Mouse (Mus musculus): ENCODE measurements at regions not wholly inside any gene's neighbourhood (a gene's known extent, or its start where the extent isn't known, plus 50 kb on each side); places are given as distances from the start of the nearest gene placed in this dataset.

DNA sequence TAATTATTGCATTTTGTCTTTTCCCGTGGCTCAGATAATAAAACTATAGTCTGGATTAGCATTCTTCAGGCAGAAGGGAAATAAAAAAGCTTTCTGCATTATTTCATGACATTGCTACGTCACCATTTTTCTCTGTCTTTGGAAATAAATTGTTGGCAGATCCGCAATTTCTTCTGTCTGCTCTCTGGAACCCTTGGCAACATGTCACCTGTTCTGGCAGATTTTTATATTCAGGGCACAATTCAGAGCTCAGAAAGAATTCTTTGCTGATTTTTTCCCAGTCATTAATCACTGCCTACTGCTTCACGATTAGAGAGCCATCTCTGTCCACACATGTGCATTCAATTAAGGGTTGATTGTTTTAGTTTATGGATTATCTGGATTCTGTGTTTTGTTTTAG is 460.5 kb downstream of the Cdh8 start:
- no peak overlapping the region for H3K4me3 ChIP-seq (ENCODE audit: low read length)
- no peaks in the 10 kb centered on the region for H3K9me3 ChIP-seq (ENCODE audit: control insufficient read depth, low read length)
- H3K4me2 ChIP-seq (ENCODE audit: low read length) = no peak overlapping the region
- ATAC-seq = no peak
- WGBS = 36% methylated on average over 4 of the region's 4 CpGs
- no peaks in the 10 kb centered on the region for H3K36me3 ChIP-seq (ENCODE audit: control insufficient read depth, insufficient read depth, low read length)
- H3K27ac ChIP-seq (ENCODE audit: low read depth, low read length) = no peak overlapping the region
- no peaks in the 10 kb centered on the region for H3K4me1 ChIP-seq (ENCODE audit: control insufficient read depth, insufficient read depth, low read depth, low read length)
- no peaks in the 10 kb centered on the region for H3K27me3 ChIP-seq (replicated peaks; ENCODE audit: control insufficient read depth, insufficient read depth, low read length)
- no peak overlapping the region for H3K9ac ChIP-seq (ENCODE audit: low read depth, low read length)

DNA sequence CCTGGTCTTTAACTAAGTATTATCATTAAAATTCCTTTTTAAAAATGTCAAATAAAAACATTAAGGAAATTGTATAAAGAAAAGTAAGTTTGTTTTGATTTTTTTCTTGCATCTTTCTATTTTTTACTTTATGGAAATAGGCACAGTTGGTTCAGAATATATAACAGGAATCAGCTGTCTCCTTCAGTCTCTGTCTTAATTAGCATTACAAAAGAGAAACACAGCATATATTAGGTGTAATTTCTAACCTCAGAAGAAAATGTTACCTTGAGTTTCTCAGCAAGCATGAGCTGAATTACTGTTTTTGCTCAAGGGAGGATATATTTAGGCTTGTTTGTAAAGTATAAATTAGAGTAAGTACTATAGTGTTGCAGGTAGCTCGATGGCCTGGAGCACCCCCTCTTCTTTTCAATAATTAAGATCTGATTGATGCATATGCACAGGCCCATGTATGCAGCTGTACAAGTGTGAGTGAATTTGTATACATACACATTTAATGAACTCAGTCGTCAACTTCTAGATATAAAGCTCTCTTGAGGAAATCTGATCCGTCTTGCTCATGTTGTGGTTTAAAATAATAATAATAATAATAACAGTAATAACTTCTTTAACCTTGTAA is 503.0 kb downstream of the Cdh8 start:
- H3K27ac ChIP-seq (ENCODE audit: low read depth, low read length) = no peak overlapping the region
- WGBS = 57% methylated on average over 3 of the region's 3 CpGs

DNA sequence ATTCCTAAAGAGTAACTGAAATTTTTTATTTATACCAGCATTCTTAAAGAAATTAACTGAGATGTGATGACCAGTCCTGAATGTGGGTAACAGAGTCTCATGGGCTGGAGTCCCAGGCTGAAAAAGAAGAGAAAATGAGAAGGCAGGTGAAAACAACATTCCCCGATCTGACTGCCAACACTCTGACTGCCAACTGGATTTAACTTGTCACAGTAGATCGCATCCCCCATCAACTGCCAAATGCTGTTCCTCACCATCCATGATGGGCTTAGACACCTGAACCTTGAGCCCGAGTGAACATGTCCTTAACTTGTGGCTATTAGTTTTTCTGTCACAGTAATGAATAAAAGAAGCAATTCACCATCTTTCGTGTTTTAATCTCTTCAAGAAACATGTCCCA is 522.9 kb downstream of the Cdh8 start:
- Histone ChIP-seq H3K36me3 (ENCODE audit: control insufficient read depth, insufficient read depth, low read length) (no peaks in the 10 kb centered on the region), H3K27ac (ENCODE audit: low read depth, low read length) (no peak overlapping the region), H3K4me3 (ENCODE audit: low read length) (no peak overlapping the region), H3K9me3 (ENCODE audit: control insufficient read depth, low read length) (no peaks in the 10 kb centered on the region), H3K4me1 (ENCODE audit: control insufficient read depth, insufficient read depth, low read depth, low read length) (no peaks in the 10 kb centered on the region), H3K4me2 (ENCODE audit: low read length) (no peak overlapping the region), H3K9ac (ENCODE audit: low read depth, low read length) (no peak overlapping the region), H3K27me3 (replicated peaks; ENCODE audit: control insufficient read depth, insufficient read depth, low read length) (no peaks in the 10 kb centered on the region)
- ATAC-seq = no peak
- 85% methylated on average over 4 of the region's 4 CpGs for WGBS

More for the DNA sequence above, 503.0 kb downstream of the Cdh8 start:
- H3K9me3 ChIP-seq (ENCODE audit: control insufficient read depth, low read length) = no peaks in the 10 kb centered on the region
- no peaks in the 10 kb centered on the region for H3K36me3 ChIP-seq (ENCODE audit: control insufficient read depth, insufficient read depth, low read length)
- H3K4me2 ChIP-seq (ENCODE audit: low read length) = no peak overlapping the region
- no peak overlapping the region for H3K9ac ChIP-seq (ENCODE audit: low read depth, low read length)
- no peaks in the 10 kb centered on the region for H3K4me1 ChIP-seq (ENCODE audit: control insufficient read depth, insufficient read depth, low read depth, low read length)
- H3K4me3 ChIP-seq (ENCODE audit: low read length) = no peak overlapping the region
- H3K27me3 ChIP-seq (replicated peaks; ENCODE audit: control insufficient read depth, insufficient read depth, low read length) = no peaks in the 10 kb centered on the region
- no peak for ATAC-seq

DNA sequence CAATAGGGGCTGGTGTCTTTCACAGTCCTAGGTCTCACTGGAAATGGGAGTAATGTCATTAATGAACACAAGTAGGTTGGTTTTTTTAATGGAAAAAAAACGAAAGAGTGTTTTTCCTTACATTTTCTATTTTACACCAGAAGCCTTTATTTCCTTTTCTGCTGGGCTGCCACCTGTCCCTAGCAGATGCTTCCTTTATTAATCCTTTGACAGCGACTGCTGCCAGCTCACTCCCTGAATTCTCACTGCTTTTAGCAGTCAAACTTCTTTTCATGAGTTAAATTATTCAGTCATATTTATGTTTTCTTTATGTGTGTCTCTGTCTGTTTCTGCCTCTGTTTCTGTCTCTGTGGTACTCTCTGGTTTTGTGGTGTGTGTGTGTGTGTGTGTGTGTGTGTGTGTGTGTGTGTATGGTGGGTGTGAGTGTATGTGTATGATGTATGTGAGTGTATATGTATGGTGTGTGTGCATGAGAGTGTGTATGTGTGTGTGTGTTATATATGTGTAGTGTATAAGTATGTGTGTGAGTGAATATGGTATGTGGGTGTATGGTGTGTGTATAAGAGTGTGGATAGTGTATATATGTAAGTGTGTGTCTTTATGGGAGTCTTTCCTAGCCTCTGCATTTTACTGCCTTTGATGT is 554.5 kb downstream of the Cdh8 start:
- H3K36me3 ChIP-seq (ENCODE audit: control insufficient read depth, insufficient read depth, low read length) = no peaks in the 10 kb centered on the region
- no peaks in the 10 kb centered on the region for H3K27me3 ChIP-seq (replicated peaks; ENCODE audit: control insufficient read depth, insufficient read depth, low read length)
- no peak overlapping the region for H3K4me3 ChIP-seq (ENCODE audit: low read length)
- no peaks in the 10 kb centered on the region; the same call in 1 of the 2 replicates for H3K9me3 ChIP-seq (ENCODE audit: control insufficient read depth, low read length)
- ATAC-seq = peak; percentile 37; the same call in 1 of the 2 replicates
- no peak overlapping the region for H3K27ac ChIP-seq (ENCODE audit: low read depth, low read length)
- WGBS = 54% methylated on average over 2 of the region's 2 CpGs
- no peak overlapping the region for H3K9ac ChIP-seq (ENCODE audit: low read depth, low read length)
- no peak overlapping the region for H3K4me2 ChIP-seq (ENCODE audit: low read length)
- no peaks in the 10 kb centered on the region for H3K4me1 ChIP-seq (ENCODE audit: control insufficient read depth, insufficient read depth, low read depth, low read length)

DNA sequence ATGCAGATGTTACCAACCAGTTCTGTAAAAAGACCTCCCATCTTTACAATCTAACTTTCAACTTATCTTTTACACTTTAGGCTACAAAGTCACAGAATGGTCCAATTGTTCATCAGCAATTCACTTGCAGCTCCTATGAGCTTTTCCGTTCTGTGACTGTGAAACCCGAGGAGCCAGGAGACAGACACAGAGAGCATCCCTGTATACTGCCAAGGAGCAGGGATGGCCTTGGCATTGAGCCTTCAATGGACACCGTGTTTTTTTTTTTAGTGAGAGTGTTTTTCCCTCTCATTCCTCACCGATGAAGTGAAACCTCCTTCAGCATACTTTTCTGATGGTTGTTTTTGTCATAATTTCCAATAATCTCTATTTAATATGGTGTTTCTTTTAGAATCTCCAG is 555.1 kb downstream of the Cdh8 start:
- 54% methylated on average over 4 of the region's 4 CpGs for WGBS
- no peaks in the 10 kb centered on the region; the same call in 1 of the 2 replicates for H3K9me3 ChIP-seq (ENCODE audit: control insufficient read depth, low read length)
- no peaks in the 10 kb centered on the region for H3K4me1 ChIP-seq (ENCODE audit: control insufficient read depth, insufficient read depth, low read depth, low read length)
- no peak overlapping the region for H3K4me3 ChIP-seq (ENCODE audit: low read length)
- no peak overlapping the region for H3K9ac ChIP-seq (ENCODE audit: low read depth, low read length)
- ATAC-seq = peak; percentile 63
- H3K27me3 ChIP-seq (replicated peaks; ENCODE audit: control insufficient read depth, insufficient read depth, low read length) = no peaks in the 10 kb centered on the region
- H3K27ac ChIP-seq (ENCODE audit: low read depth, low read length) = no peak overlapping the region
- H3K4me2 ChIP-seq (ENCODE audit: low read length) = no peak overlapping the region
- no peaks in the 10 kb centered on the region for H3K36me3 ChIP-seq (ENCODE audit: control insufficient read depth, insufficient read depth, low read length)

DNA sequence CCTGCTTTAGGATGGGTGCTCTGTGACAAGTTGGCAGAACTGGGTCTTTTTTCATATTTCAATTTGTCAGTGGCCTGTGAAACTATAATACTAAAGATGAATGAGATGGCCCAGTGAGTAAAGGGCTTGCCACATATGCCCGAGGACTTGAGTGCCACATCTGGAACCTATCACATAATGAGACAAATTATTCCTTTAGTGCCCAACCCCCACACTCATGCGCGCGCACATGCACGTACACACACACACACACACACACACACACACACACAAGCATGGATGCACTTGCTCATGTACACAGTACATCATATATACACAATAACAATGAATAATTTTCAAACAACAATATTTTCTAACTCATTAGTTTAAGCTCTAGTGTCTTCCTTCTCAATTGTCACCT is 555.9 kb downstream of the Cdh8 start:
- Histone ChIP-seq H3K36me3 (ENCODE audit: control insufficient read depth, insufficient read depth, low read length) (no peaks in the 10 kb centered on the region), H3K4me1 (ENCODE audit: control insufficient read depth, insufficient read depth, low read depth, low read length) (no peaks in the 10 kb centered on the region), H3K27ac (ENCODE audit: low read depth, low read length) (no peak overlapping the region), H3K9ac (ENCODE audit: low read depth, low read length) (no peak overlapping the region), H3K4me2 (ENCODE audit: low read length) (no peak overlapping the region), H3K4me3 (ENCODE audit: low read length) (no peak overlapping the region), H3K27me3 (replicated peaks; ENCODE audit: control insufficient read depth, insufficient read depth, low read length) (no peaks in the 10 kb centered on the region), H3K9me3 (ENCODE audit: control insufficient read depth, low read length) (no peaks in the 10 kb centered on the region; the same call in 1 of the 2 replicates)
- 82% methylated on average over 5 of the region's 5 CpGs for WGBS
- ATAC-seq = no peak

DNA sequence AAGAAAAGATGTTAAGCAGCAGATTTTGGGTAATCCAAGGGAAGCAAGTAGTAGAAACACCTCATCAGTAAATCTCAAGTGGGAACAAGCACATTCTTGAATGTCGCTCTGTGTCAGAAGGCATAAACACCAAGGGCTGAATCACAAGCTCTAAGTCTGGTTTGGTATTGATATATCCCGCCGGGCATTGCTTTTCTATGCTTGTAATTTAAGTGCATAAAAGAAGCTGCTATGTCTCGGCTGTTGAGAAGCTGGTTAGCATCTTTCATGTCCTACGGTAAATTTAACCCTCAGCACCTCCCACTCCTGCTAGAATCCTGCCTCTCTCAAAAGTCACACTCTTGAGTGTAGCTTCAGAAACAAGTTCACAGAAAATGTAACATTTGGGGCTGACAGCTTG is 586.8 kb downstream of the Cdh8 start:
- ATAC-seq = no peak
- 76% methylated on average over 5 of the region's 5 CpGs for WGBS
- Histone ChIP-seq H3K27me3 (replicated peaks; ENCODE audit: control insufficient read depth, insufficient read depth, low read length) (no peaks in the 10 kb centered on the region), H3K9ac (ENCODE audit: low read depth, low read length) (no peak overlapping the region), H3K9me3 (ENCODE audit: control insufficient read depth, low read length) (no peaks in the 10 kb centered on the region), H3K4me3 (ENCODE audit: low read length) (no peak overlapping the region), H3K36me3 (ENCODE audit: control insufficient read depth, insufficient read depth, low read length) (no peaks in the 10 kb centered on the region), H3K4me2 (ENCODE audit: low read length) (no peak overlapping the region), H3K4me1 (ENCODE audit: control insufficient read depth, insufficient read depth, low read depth, low read length) (no peaks in the 10 kb centered on the region), H3K27ac (ENCODE audit: low read depth, low read length) (no peak overlapping the region)

DNA sequence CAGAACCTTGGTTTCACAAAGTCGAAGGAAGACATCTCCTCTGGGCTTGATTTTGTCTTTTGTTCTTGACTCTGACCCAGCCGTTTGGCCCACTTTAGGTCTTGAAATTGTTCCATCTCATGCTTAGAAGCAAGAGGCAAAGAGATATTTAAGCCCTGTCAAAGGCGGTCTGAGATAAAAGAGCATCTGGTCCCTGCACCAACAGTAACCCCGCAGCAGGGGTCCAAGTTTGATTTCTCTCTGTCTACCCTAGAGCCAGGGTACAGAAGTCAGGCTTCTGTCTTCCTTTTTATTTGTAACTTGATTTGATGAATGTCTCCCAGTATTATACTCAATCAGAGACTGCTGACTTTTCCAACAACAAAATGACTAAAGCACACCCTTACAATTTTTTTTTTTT is 587.3 kb downstream of the Cdh8 start:
- no peak overlapping the region for H3K9ac ChIP-seq (ENCODE audit: low read depth, low read length)
- H3K36me3 ChIP-seq (ENCODE audit: control insufficient read depth, insufficient read depth, low read length) = no peaks in the 10 kb centered on the region
- H3K4me2 ChIP-seq (ENCODE audit: low read length) = no peak overlapping the region
- no peaks in the 10 kb centered on the region for H3K27me3 ChIP-seq (replicated peaks; ENCODE audit: control insufficient read depth, insufficient read depth, low read length)
- H3K9me3 ChIP-seq (ENCODE audit: control insufficient read depth, low read length) = no peaks in the 10 kb centered on the region
- 61% methylated on average over 4 of the region's 4 CpGs for WGBS
- no peak for ATAC-seq
- H3K27ac ChIP-seq (ENCODE audit: low read depth, low read length) = no peak overlapping the region
- H3K4me3 ChIP-seq (ENCODE audit: low read length) = no peak overlapping the region
- no peaks in the 10 kb centered on the region for H3K4me1 ChIP-seq (ENCODE audit: control insufficient read depth, insufficient read depth, low read depth, low read length)

DNA sequence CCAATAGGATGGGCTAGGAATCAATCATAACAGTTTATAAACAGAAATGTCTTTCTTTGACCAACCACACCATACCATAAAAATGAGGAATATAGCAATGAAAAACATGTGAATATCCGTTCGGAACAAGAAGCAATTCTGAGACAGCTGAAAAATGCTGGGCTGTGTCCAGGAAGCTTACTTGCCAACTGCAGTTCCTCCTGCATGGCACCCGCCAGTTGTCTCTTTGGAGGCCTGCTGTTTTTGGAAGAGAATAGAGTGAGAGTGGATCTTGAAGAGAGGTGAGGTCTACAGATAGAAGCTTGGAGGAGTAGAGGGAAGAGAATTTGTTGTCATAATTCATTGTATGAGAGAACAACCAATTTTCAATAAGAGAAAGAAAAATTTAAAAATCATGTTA is 604.3 kb downstream of the Cdh8 start:
- Histone ChIP-seq H3K27me3 (replicated peaks; ENCODE audit: control insufficient read depth, insufficient read depth, low read length) (no peaks in the 10 kb centered on the region), H3K9me3 (ENCODE audit: control insufficient read depth, low read length) (no peaks in the 10 kb centered on the region), H3K4me1 (ENCODE audit: control insufficient read depth, insufficient read depth, low read depth, low read length) (no peaks in the 10 kb centered on the region), H3K9ac (ENCODE audit: low read depth, low read length) (no peak overlapping the region), H3K4me2 (ENCODE audit: low read length) (no peak overlapping the region), H3K27ac (ENCODE audit: low read depth, low read length) (no peak overlapping the region), H3K4me3 (ENCODE audit: low read length) (no peak overlapping the region), H3K36me3 (ENCODE audit: control insufficient read depth, insufficient read depth, low read length) (no peaks in the 10 kb centered on the region)
- 74% methylated on average over 3 of the region's 3 CpGs for WGBS
- ATAC-seq = no peak

All from hindbrain, embryonic 16.5 days (tissue).